Mouse (Mus musculus): ENCODE results near the gene Gm10722.
"Not testable (repeated sequence)": the region's sequence is repeated elsewhere in the genome, so short reads cannot be mapped to it uniquely, and the experiment has no call there.

- TF ChIP-seq CTCF (IDR thresholded peaks at IDR 0.05; ENCODE audit: low read depth); EP300 (optimal IDR thresholded peaks at IDR 0.05): not testable (repeated sequence)
Measured at GRCm38 (mm10) chr9:3024912-3025467, 24.3 kb downstream of the Gm10722 start, which contains the start of gene Gm10717.

Data from stomach, postnatal 0 days (tissue).